Mouse (Mus musculus) ES-Bruce4 (cell line): ENCODE results near the gene Cox7a2. TPM values are rescaled to one million over a fixed set of nuclear protein-coding genes. Genes with fewer than 3 reads are reported as not detected.

Source experiments
- H3K27ac ChIP-seq: 2 replicates; pipeline ENCODE4 v1.5.1; 2012; ENCODE audit warnings: low read length, inconsistent platforms; ENCODE audit not compliant: insufficient read depth
- H3K27me3 ChIP-seq: 2 replicates; pipeline ENCODE4 v1.6.1; 2012; ENCODE audit warnings: mild to moderate bottlenecking, low read length, inconsistent platforms; ENCODE audit not compliant: control insufficient read depth, poor library complexity, insufficient read depth, severe bottlenecking
- H3K36me3 ChIP-seq: 2 replicates; pipeline ENCODE4 v1.6.1; 2012; ENCODE audit warnings: inconsistent platforms, mild to moderate bottlenecking, low read length, moderate library complexity; ENCODE audit not compliant: control insufficient read depth, poor library complexity, insufficient read depth, severe bottlenecking
- H3K4me1 ChIP-seq: one replicate; pipeline ENCODE4 v1.8.1; 2011; ENCODE audit warnings: low read length; ENCODE audit not compliant: control insufficient read depth, insufficient read depth
- H3K4me3 ChIP-seq: 2 replicates; pipeline ENCODE4 v1.5.1; 2011; ENCODE audit warnings: low read depth, mild to moderate bottlenecking, low read length
- H3K9ac ChIP-seq: 2 replicates; pipeline ENCODE4 v1.6.1; 2012; ENCODE audit warnings: low read depth, mild to moderate bottlenecking, inconsistent platforms; ENCODE audit not compliant: poor library complexity, severe bottlenecking
- H3K9me3 ChIP-seq: replicated peaks from 2 replicates; pipeline ENCODE4 v1.6.1; 2012; ENCODE audit warnings: mild to moderate bottlenecking, low read length, inconsistent platforms; ENCODE audit not compliant: control insufficient read depth, poor library complexity, insufficient read depth, severe bottlenecking
- CTCF ChIP-seq: IDR thresholded peaks from one replicate; pipeline ENCODE4 v1.8.1; 2011; ENCODE audit warnings: low read depth, low read length
- EP300 ChIP-seq: IDR thresholded peaks from 2 replicates; pipeline ENCODE4 v1.6.1; 2011; ENCODE audit warnings: low read depth, low read length; ENCODE audit not compliant: insufficient read depth
- POLR2A ChIP-seq: IDR thresholded peaks from one replicate; pipeline ENCODE4 v1.8.1; 2011; ENCODE audit warnings: low read length; ENCODE audit not compliant: insufficient read depth
- polyA plus RNA-seq: library from polyadenylated mRNA; stranded (reverse); fragments of >200 nt; gene quantifications from 2 replicates; pipeline ENCODE4 v1.2.4, GENCODE M21; 2011; ENCODE audit warnings: low read depth; ENCODE audit not compliant: missing spikeins, insufficient read depth, insufficient read length

Gene Cox7a2
- 492 and 525 TPM in 2 replicates for polyA plus RNA-seq

DNA sequence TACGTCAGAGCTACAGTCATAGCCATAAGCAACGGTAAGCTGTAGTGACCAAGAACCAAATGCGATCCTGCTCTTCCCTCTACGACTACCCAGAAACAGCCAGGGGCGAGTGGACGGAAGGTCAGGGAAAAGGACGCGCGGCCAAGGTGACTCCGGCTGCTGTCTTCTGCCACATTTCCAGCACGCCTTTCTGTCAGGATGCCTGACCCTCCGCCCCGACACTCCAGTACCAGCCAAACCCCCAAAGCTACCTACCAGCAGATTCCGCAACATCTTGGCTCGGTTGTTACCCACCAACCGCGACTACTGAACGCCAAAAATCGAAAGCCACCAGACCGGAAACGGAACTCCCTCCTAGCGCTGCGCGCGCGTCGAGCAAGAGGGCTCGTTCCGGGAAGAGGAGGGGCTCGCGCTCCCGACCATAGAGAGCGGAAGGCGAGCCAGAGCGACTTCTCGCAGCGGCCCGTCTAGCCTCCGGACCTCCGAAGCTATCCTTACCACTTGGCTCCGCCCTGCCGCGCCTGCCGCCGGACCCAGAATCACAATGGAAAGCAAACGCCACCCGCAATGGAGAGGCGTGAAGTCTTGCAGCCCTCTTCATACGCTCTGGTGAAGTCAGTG lies at the start of gene Cox7a2:
Gene Cox7a2, minus strand, starts transcription at position 494 of the 621 bp plus-strand sequence.
- H3K4me1 ChIP-seq: peaks cover 2% of the 10 kb centered on the region
- H3K9me3 ChIP-seq: no peaks in the 10 kb centered on the region
- H3K36me3 ChIP-seq: peaks cover 29% of the 10 kb centered on the region
- H3K4me3 ChIP-seq: peak within 1 kb of the TSS; percentile 99
- peak within 1 kb of the TSS; percentile 67 for H3K9ac ChIP-seq
- no peaks in the 10 kb centered on the region for H3K27me3 ChIP-seq
- peak within 1 kb of the TSS; percentile 42 for H3K27ac ChIP-seq
- TF ChIP-seq EP300 (0 out of 2 replicates have a peak, but pooled peaks have one; percentile 20), CTCF (no peak)

GRCm38 (mm10) chr9:79809411-79809810 lies 49.7 kb upstream of the Cox7a2 start:
- no peaks in the 10 kb centered on the region for H3K9me3 ChIP-seq
- no peak overlapping the region for H3K9ac ChIP-seq
- no peak overlapping the region for H3K4me3 ChIP-seq
- TF ChIP-seq EP300: no peak
- no peak for TF ChIP-seq POLR2A
- TF ChIP-seq CTCF: no peak
- no peaks in the 10 kb centered on the region for H3K4me1 ChIP-seq
- no peaks in the 10 kb centered on the region for H3K36me3 ChIP-seq
- no peak overlapping the region for H3K27ac ChIP-seq
- no peaks in the 10 kb centered on the region for H3K27me3 ChIP-seq

- H3K36me3 ChIP-seq: no peaks in the 10 kb centered on the region
- H3K4me3 ChIP-seq: no peak overlapping the region
- TF ChIP-seq EP300 (no peak), POLR2A (no peak), CTCF (no peak)
- no peaks in the 10 kb centered on the region for H3K9me3 ChIP-seq
- no peak overlapping the region for H3K27ac ChIP-seq
- H3K4me1 ChIP-seq: no peaks in the 10 kb centered on the region
- H3K9ac ChIP-seq: no peak overlapping the region
- no peaks in the 10 kb centered on the region for H3K27me3 ChIP-seq
Observed at GRCm38 (mm10) chr9:79807178-79807577, 47.5 kb upstream of the Cox7a2 start.

- H3K4me1 ChIP-seq: no peaks in the 10 kb centered on the region
- no peaks in the 10 kb centered on the region for H3K9me3 ChIP-seq
- H3K9ac ChIP-seq: no peak overlapping the region
- TF ChIP-seq POLR2A (no peak), CTCF (no peak)
- no peak overlapping the region for H3K4me3 ChIP-seq
- no peaks in the 10 kb centered on the region for H3K36me3 ChIP-seq
- no peak overlapping the region for H3K27ac ChIP-seq
- H3K27me3 ChIP-seq: no peaks in the 10 kb centered on the region
Observed at GRCm38 (mm10) chr9:79806317-79807075, 46.8 kb upstream of the Cox7a2 start.

- Histone ChIP-seq H3K27ac (no peak overlapping the region), H3K9me3 (no peaks in the 10 kb centered on the region), H3K4me3 (no peak overlapping the region), H3K27me3 (no peaks in the 10 kb centered on the region), H3K4me1 (no peaks in the 10 kb centered on the region), H3K9ac (no peak overlapping the region), H3K36me3 (no peaks in the 10 kb centered on the region)
- TF ChIP-seq POLR2A (no peak), EP300 (no peak), CTCF (no peak)
Observed at GRCm38 (mm10) chr9:79805426-79805825, 45.7 kb upstream of the Cox7a2 start.

- H3K4me1 ChIP-seq: no peaks in the 10 kb centered on the region
- H3K4me3 ChIP-seq: no peak overlapping the region
- no peak for TF ChIP-seq EP300
- TF ChIP-seq CTCF: no peak
- no peak for TF ChIP-seq POLR2A
- H3K36me3 ChIP-seq: no peaks in the 10 kb centered on the region
- H3K9ac ChIP-seq: no peak overlapping the region
- H3K27ac ChIP-seq: no peak overlapping the region
- H3K9me3 ChIP-seq: no peaks in the 10 kb centered on the region
- H3K27me3 ChIP-seq: no peaks in the 10 kb centered on the region
Observed at GRCm38 (mm10) chr9:79796461-79797135, 36.9 kb upstream of the Cox7a2 start.
